Mouse (Mus musculus) left cerebral cortex, postnatal 25 days (tissue): ENCODE results near the gene Cdc42bpb. TPM values are rescaled to one million over a fixed set of nuclear protein-coding genes. Genes with fewer than 3 reads are reported as not detected.

Experiments
- DNase-seq, 2 experiments: peaks; one replicate each; pipeline ENCODE4 v3.0.0; 2022; ENCODE audit warnings: low spot score in 2 of 2, mixed read lengths in 1 of 2
- intact Hi-C: fragments of 180-260 bp; cut with DNase I; formaldehyde crosslinking; loops from one replicate; pipeline ENCODE4 v1.15.1; 2025
- total RNA-seq, 2 experiments: library from RNA; stranded (reverse); gene quantifications; 2 replicates each; pipeline ENCODE4 v1.2.3; 2021

Gene Cdc42bpb
- total RNA-seq, 2 experiments from 2014 or later: 133 TPM

DNA sequence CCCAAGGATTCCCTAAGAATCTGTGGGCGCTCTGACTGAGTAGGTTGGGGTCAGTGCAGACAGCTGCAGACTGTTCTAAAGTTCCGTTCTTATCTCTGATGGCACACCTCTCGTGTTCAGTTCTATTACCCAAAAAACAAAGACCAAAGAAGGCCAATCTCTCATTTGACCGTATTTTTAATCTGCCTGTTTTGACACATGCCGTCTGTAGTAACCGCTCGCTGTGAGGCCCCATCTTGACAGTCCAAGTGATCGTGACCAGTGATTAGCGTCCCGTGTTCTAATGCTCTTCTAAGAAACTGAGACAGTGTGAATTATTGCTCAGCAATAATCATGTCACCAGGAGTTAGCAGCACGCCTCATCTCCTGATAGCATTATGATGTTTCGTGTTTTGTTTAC lies 110.9 kb downstream of the Cdc42bpb start:
- intact Hi-C loops: no loop called here
- no peak for DNase-seq

DNA sequence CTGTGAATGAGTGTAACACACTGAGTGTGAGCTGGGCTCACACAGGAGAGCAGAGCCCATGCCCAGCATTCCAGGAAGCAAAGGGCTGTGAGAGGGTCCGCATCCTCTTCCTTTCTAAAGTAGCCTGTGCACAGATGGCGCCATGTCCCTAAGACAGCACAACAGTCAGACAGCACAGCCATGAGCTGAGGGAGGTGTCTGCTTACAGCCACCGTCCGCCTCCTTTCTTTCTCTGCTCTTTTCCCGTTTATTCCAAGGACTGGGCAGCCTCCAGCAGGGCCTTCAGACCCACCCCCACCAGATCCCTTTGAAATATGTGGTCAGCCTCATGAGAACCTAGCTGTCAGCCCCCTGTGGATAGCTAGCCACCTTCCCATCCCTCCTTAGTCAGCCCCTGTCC lies 112.3 kb downstream of the Cdc42bpb start:
- intact Hi-C loops: no loop called here
- peak in 1 of 2 experiments; percentile 58 for DNase-seq

DNA sequence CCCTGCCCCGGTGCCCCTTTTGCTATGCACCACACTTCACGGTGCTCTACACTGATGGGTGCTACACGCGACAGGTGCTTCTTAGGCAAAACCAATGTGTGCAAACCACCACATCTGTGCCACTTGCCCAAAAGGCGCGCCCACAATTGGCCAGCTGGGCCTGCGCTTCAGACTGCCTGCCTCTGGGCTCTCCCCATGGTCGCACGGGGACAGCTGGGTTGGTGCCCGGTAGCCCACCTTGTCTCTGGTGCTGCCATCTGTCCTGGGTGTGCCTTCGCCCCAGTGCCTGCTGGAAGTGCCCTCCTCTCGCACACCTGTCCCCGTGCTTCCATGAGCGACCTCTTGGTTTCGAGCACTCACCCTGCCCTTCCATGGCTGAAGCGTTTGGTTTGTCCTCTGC lies 113.9 kb downstream of the Cdc42bpb start:
- intact Hi-C loops: no loop called here
- no peak for DNase-seq

DNA sequence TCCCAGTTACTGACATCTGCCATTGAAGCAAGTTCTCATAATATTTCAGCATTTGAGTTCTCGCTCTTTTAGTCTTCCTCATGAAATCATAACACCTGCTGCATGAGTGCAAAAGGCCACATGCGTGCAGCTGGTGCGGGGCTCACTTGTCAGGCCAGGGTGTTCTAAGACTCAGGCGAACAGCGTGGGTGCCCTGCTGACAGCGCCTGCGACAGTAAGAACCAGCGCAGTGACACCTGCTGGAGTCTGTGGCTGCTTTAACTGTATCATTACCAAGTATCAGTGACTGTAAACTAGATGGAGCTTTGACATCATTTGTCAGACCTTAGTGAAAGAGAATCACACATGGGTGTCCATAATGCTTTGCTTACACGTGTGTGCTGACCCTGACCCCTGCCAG lies 126.3 kb downstream of the Cdc42bpb start:
- intact Hi-C loops: loop anchor here (2.0 to 5.0 kb wide), 2 partner anchors 86 to 164 kb away; no protein-coding TSS in a partner anchor

DNA sequence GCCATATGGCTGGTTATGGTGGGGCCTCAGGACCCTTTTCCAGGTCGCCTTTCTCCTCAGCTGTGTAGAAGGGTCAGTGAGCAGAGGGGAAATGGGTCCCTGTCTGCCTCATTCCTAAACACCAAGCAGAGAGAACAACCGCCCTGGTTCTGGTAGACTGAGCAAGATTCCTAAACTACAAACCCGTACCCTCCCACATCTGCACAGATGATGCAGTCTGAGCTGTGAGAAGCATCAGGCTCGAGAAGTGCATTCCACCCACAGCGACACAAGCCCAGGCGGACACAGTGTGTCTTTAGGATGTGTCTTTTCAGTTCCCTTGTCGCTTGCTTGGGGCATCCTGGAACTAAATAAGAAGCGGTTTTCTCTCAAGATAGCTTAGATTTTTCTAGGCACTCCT lies 127.4 kb downstream of the Cdc42bpb start:
- DNase-seq: peak in 1 of 2 experiments; percentile 68
- intact Hi-C loops: loop anchor here (2.0 to 5.0 kb wide), 2 partner anchors 85 to 163 kb away; no protein-coding TSS in a partner anchor

More for the DNA sequence above, 126.3 kb downstream of the Cdc42bpb start:
- peak in 1 of 2 experiments; percentile 38 for DNase-seq

DNA sequence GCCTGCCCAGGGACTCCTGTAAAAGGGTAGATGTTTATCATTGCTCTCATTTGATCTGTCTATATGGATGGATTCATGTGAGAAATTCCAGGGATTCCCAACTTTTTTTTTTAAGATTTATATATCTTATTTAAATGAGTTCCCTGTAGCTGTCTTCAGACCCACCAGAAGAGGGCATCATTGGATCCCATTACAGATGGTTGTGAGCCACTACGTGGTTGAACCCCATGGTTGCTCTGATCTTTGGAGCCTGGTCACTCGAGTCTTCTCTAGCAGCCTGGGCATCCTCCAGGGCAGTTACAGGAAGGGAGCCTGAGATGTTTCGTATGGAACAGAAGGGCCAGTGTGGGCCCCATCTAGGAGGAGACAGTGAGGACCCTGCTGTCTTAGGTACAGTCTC lies 128.4 kb downstream of the Cdc42bpb start:
- DNase-seq: no peak
- intact Hi-C loops: no loop called here

DNA sequence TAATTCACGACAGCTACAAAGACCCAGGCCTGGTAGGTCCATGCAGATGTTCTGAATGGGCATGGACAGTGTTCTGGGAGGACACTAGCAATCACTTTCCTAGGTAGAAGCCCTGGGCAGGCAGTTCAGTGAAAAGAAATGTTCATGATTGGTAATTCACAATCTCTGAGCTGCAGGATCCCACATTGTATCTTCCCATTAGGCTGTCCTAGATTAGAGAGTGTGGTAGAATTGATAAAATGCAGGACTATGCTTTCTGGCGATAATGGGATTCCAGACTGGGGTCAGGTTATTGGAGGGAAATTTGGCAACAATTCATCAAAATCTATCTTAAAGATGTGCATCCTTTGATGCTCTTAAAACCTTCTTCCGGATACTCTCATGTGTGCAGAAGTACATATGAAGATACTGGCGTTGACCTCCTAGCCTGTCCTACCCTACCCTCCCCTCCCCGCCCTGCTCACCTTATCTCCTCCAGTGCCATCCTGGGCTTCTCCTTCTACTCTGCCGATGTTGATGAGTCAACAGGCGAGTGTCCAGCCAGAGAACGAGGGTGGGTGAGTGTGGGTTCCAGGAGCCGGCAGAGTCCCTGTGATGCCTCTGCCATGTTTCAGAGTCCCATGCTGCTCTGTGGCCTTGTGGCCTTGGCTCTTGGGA lies 130.6 kb downstream of the Cdc42bpb start:
- intact Hi-C loops: no loop called here
- no peak for DNase-seq

DNA sequence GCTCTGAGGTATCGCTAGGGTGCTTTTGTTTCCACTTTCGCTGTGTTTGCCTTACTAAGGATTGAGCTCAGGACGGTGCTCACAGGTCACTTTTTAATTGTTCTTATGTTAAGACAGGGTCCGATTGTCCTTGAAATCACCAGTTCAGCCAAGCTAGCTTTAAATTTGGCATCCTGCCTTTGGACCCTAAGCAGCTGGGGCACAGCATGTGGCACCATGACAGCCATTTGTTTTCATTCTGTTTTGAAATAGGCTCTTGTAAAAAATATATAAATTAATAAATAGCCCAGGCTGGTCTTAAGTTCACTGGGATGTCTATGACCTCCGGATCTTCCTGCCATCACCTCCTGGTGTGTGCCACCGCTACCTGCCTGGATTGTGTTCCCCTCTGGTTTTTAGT lies 132.4 kb downstream of the Cdc42bpb start:
- no peak for DNase-seq
- intact Hi-C loops: no loop called here

DNA sequence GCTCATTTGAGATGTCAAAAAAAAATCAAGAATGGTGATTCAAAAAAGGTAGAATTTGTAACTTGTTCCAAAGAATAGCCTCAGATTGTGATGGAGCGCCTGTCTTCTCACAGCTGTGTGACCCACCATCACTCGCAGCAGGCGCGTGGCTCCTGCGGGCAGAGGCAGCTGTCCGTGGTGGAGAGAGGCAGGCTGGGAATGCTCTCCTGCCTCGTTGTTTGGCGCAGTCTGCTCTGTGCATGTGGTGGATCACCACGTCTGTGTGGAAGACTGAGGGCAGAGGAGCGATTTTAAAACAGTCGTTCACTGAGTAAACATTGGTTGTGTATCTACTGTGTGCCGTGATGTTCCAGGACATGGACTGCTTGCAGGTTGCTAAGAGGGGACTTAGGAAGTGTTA lies 133.8 kb downstream of the Cdc42bpb start:
- peak in 1 of 2 experiments; percentile 17 for DNase-seq
- intact Hi-C loops: no loop called here

Other genes with a start within 250 kb of the Cdc42bpb start
- 10 to 100 TPM; 61.3 to 74.6 TPM for gene Traf3, start 211.3 kb downstream of the Cdc42bpb start, total RNA-seq
- not detected for gene 4930595D18Rik, start 193.2 kb downstream of the Cdc42bpb start, total RNA-seq
- gene Amn, start 106.6 kb downstream of the Cdc42bpb start, total RNA-seq: 10 to 100 TPM in 1 of 2 experiments, 1 to 10 TPM in 1; 9.4 to 12.5 TPM
- 1 to 10 TPM; 1.5 to 2.5 TPM for gene Lbhd2, start 29.1 kb upstream of the Cdc42bpb start, total RNA-seq
- 1 to 10 TPM in 1 of 2 experiments, under 1 TPM in 1; 0.85 to 1.3 TPM for gene Exoc3l4, start 39.3 kb upstream of the Cdc42bpb start, total RNA-seq
- gene Tnfaip2, start 64.8 kb upstream of the Cdc42bpb start, total RNA-seq: under 1 TPM; 0.53 to 0.66 TPM
- 1 to 10 TPM; 3.2 to 4.5 TPM for gene Gm266, start 108.1 kb upstream of the Cdc42bpb start, total RNA-seq
- gene Eif5, start 160.3 kb upstream of the Cdc42bpb start, total RNA-seq: 100 to 1,000 TPM; 243 to 251 TPM
- 100 to 1,000 TPM; 107 to 109 TPM for gene Mark3, start 196.8 kb upstream of the Cdc42bpb start, total RNA-seq